Mouse (Mus musculus): ENCODE data around the gene Galnt4. TPM values are rescaled to one million over a fixed set of nuclear protein-coding genes. Genes with fewer than 3 reads are reported as not detected.
A peak's percentile ranks its signal among the peaks of the same experiment; 100 is the strongest.

Galnt4 gene
- polyA plus RNA-seq, 1 experiment = 6.3 TPM

- peak overlapping the region; percentile 78 for H3K4me3 ChIP-seq (replicated peaks; ENCODE audit: control insufficient read depth, low read depth, low read length)
- TF ChIP-seq CTCF (IDR thresholded peaks at IDR 0.05; ENCODE audit: control insufficient read depth, insufficient read depth, low read length) = no peak
- TF ChIP-seq POLR2A (IDR thresholded peaks at IDR 0.05; ENCODE audit: borderline replicate concordance, control insufficient read depth, low read depth, low read length) = no peak
- 25% methylated on average over 8 of the region's 8 CpGs for WGBS
- no peaks in the 10 kb centered on the region; the same call in 1 of the 2 replicates for H3K4me1 ChIP-seq (ENCODE audit: control insufficient read depth, insufficient read depth, low read length)
- no peak overlapping the region; the same call in 1 of the 2 replicates for H3K27ac ChIP-seq (ENCODE audit: control insufficient read depth, insufficient read depth, low read depth, low read length, poor library complexity)
Measured at GRCm38 (mm10) chr10:99106311-99106702, 1.7 kb upstream of the Galnt4 start.

GRCm38 (mm10) chr10:99106703-99107631, 992 bp upstream of the Galnt4 start, which contains the start of gene Poc1b:
Gene Poc1b (plus strand): TSS chr10:99107036.
- no peaks in the 10 kb centered on the region; the same call in 1 of the 2 replicates for H3K4me1 ChIP-seq (ENCODE audit: control insufficient read depth, insufficient read depth, low read length)
- peak within 1 kb of the TSS; percentile 78 for H3K4me3 ChIP-seq (replicated peaks; ENCODE audit: control insufficient read depth, low read depth, low read length)
- H3K27ac ChIP-seq (ENCODE audit: control insufficient read depth, insufficient read depth, low read depth, low read length, poor library complexity) = peak within 1 kb of the TSS; percentile 96
- WGBS = under 1% methylated on average over 99 of the region's 106 CpGs
- TF ChIP-seq POLR2A (IDR thresholded peaks at IDR 0.05; ENCODE audit: borderline replicate concordance, control insufficient read depth, low read depth, low read length) (no peak), CTCF (IDR thresholded peaks at IDR 0.05; ENCODE audit: control insufficient read depth, insufficient read depth, low read length) (no peak)

GRCm38 (mm10) chr10:99108431-99108982, 548 bp downstream of the Galnt4 start:
- H3K4me1 ChIP-seq (ENCODE audit: control insufficient read depth, insufficient read depth, low read length) = no peaks in the 10 kb centered on the region; the same call in 1 of the 2 replicates
- peak overlapping the region; percentile 78 for H3K4me3 ChIP-seq (replicated peaks; ENCODE audit: control insufficient read depth, low read depth, low read length)
- TF ChIP-seq CTCF (IDR thresholded peaks at IDR 0.05; ENCODE audit: control insufficient read depth, insufficient read depth, low read length) (no peak), POLR2A (IDR thresholded peaks at IDR 0.05; ENCODE audit: borderline replicate concordance, control insufficient read depth, low read depth, low read length) (no peak)
- WGBS = 47% methylated on average over 12 of the region's 12 CpGs
- peak overlapping the region; percentile 89 for H3K27ac ChIP-seq (ENCODE audit: control insufficient read depth, insufficient read depth, low read depth, low read length, poor library complexity)

GRCm38 (mm10) chr10:99113533-99113932, 5.6 kb downstream of the Galnt4 start:
- TF ChIP-seq CTCF (IDR thresholded peaks at IDR 0.05; ENCODE audit: control insufficient read depth, insufficient read depth, low read length) = no peak
- no peaks in the 10 kb centered on the region; the same call in 1 of the 2 replicates for H3K4me1 ChIP-seq (ENCODE audit: control insufficient read depth, insufficient read depth, low read length)
- no peak overlapping the region for H3K4me3 ChIP-seq (replicated peaks; ENCODE audit: control insufficient read depth, low read depth, low read length)
- WGBS = 52% methylated on average over 3 of the region's 3 CpGs
- H3K27ac ChIP-seq (ENCODE audit: control insufficient read depth, insufficient read depth, low read depth, low read length, poor library complexity) = no peak overlapping the region

- H3K4me3 ChIP-seq (replicated peaks; ENCODE audit: control insufficient read depth, low read depth, low read length) = no peak overlapping the region
- 85% methylated on average over 8 of the region's 8 CpGs for WGBS
- TF ChIP-seq POLR2A (IDR thresholded peaks at IDR 0.05; ENCODE audit: borderline replicate concordance, control insufficient read depth, low read depth, low read length) = no peak
- no peak for TF ChIP-seq CTCF (IDR thresholded peaks at IDR 0.05; ENCODE audit: control insufficient read depth, insufficient read depth, low read length)
- no peaks in the 10 kb centered on the region for H3K4me1 ChIP-seq (ENCODE audit: control insufficient read depth, insufficient read depth, low read length)
- no peak overlapping the region for H3K27ac ChIP-seq (ENCODE audit: control insufficient read depth, insufficient read depth, low read depth, low read length, poor library complexity)
Measured at GRCm38 (mm10) chr10:99114295-99114694, 6.3 kb downstream of the Galnt4 start.

- H3K4me1 ChIP-seq (ENCODE audit: control insufficient read depth, insufficient read depth, low read length) = no peaks in the 10 kb centered on the region
- H3K4me3 ChIP-seq (replicated peaks; ENCODE audit: control insufficient read depth, low read depth, low read length) = no peak overlapping the region
- TF ChIP-seq CTCF (IDR thresholded peaks at IDR 0.05; ENCODE audit: control insufficient read depth, insufficient read depth, low read length) = no peak
- no peak for TF ChIP-seq POLR2A (IDR thresholded peaks at IDR 0.05; ENCODE audit: borderline replicate concordance, control insufficient read depth, low read depth, low read length)
- 75% methylated on average over 18 of the region's 18 CpGs for WGBS
- no peak overlapping the region for H3K27ac ChIP-seq (ENCODE audit: control insufficient read depth, insufficient read depth, low read depth, low read length, poor library complexity)
Measured at GRCm38 (mm10) chr10:99115471-99116236, 7.7 kb downstream of the Galnt4 start.

GRCm38 (mm10) chr10:99116237-99116632, 8.3 kb downstream of the Galnt4 start:
- WGBS = 84% methylated on average over 8 of the region's 8 CpGs

More at GRCm38 (mm10) chr10:99116237-99116632, 8.3 kb downstream of the Galnt4 start:
- Histone ChIP-seq H3K27ac (ENCODE audit: control insufficient read depth, insufficient read depth, low read depth, low read length, poor library complexity) (no peak overlapping the region), H3K4me3 (replicated peaks; ENCODE audit: control insufficient read depth, low read depth, low read length) (no peak overlapping the region), H3K4me1 (ENCODE audit: control insufficient read depth, insufficient read depth, low read length) (no peaks in the 10 kb centered on the region)
- TF ChIP-seq POLR2A (IDR thresholded peaks at IDR 0.05; ENCODE audit: borderline replicate concordance, control insufficient read depth, low read depth, low read length) = no peak
- TF ChIP-seq CTCF (IDR thresholded peaks at IDR 0.05; ENCODE audit: control insufficient read depth, insufficient read depth, low read length) = no peak

Measured in bone marrow, adult 2 months (tissue).